Mouse (Mus musculus) embryonic facial prominence, embryonic 15.5 days (tissue): ENCODE measurements around the gene Fgd3. TPM values are rescaled to one million over a fixed set of nuclear protein-coding genes. Genes with fewer than 3 reads are reported as not detected.

Experiments
- ATAC-seq: fragments of 200-750 bp; cut with Nextera tagmentation; 2 replicates; pipeline ENCODE4 v1.8.0; 2017; ENCODE audit warnings: low read depth, moderate TSS enrichment; ENCODE audit not compliant: insufficient number of reproducible peaks, low FRiP score, low TSS enrichment
- H3K27ac ChIP-seq: fragments of 300-500 bp; sonication (generic); replicated peaks from 2 replicates; pipeline ENCODE4 v1.5.1; 2015; ENCODE audit warnings: mild to moderate bottlenecking, inconsistent platforms
- H3K27me3 ChIP-seq: fragments of 300-500 bp; sonication (generic); 2 replicates; pipeline ENCODE4 v1.6.1; 2015; ENCODE audit warnings: inconsistent platforms
- H3K36me3 ChIP-seq: fragments of 300-500 bp; sonication (generic); 2 replicates; pipeline ENCODE4 v1.6.1; 2015; ENCODE audit warnings: mild to moderate bottlenecking, inconsistent platforms
- H3K4me1 ChIP-seq: fragments of 300-500 bp; sonication (generic); 2 replicates; pipeline ENCODE4 v1.6.1; 2015; ENCODE audit warnings: inconsistent platforms
- H3K4me2 ChIP-seq: fragments of 300-500 bp; sonication (generic); replicated peaks from 2 replicates; pipeline ENCODE4 v1.6.1; 2015; ENCODE audit warnings: mild to moderate bottlenecking, inconsistent platforms
- H3K4me3 ChIP-seq: fragments of 300-500 bp; sonication (generic); replicated peaks from 2 replicates; pipeline ENCODE4 v1.5.1; 2015; ENCODE audit warnings: mild to moderate bottlenecking, inconsistent platforms
- H3K9ac ChIP-seq: fragments of 300-500 bp; sonication (generic); 2 replicates; pipeline ENCODE4 v1.6.1; 2015; ENCODE audit warnings: inconsistent platforms
- H3K9me3 ChIP-seq: fragments of 300-500 bp; sonication (generic); replicated peaks from 2 replicates; pipeline ENCODE4 v1.6.1; 2016; ENCODE audit warnings: inconsistent platforms
- WGBS: fragments of 180-500 bp; shearing (Covaris S2); methylation state at CpG from one replicate; pipeline ENCODE4 v1.1.7; 2015; 5-methylcytosine and 5-hydroxymethylcytosine counted together
- polyA plus RNA-seq: library from polyadenylated mRNA; unstranded; fragments of >200 nt; fragmentation: Nextera tagmentation; extraction: Ambion mirVana; gene quantifications from 2 replicates; pipeline ENCODE4 v1.2.1, GENCODE M21; 2015

The Fgd3 gene
- polyA plus RNA-seq, 1 experiment from 2014 or later, result 0.65 TPM

GRCm38 (mm10) chr13:49320514-49320913 is 403 bp upstream of the Fgd3 start:
- H3K36me3 ChIP-seq, result no peaks in the 10 kb centered on the region
- 71% methylated on average over 1 of the region's 1 CpGs for WGBS
- H3K4me1 ChIP-seq, result peaks cover 18% of the 10 kb centered on the region
- no peak for ATAC-seq
- H3K27ac ChIP-seq, result no peak overlapping the region
- H3K9ac ChIP-seq, result no peak overlapping the region
- H3K4me2 ChIP-seq, result peak overlapping the region; percentile 48
- H3K9me3 ChIP-seq, result no peaks in the 10 kb centered on the region
- H3K27me3 ChIP-seq, result no peaks in the 10 kb centered on the region
- no peak overlapping the region for H3K4me3 ChIP-seq

GRCm38 (mm10) chr13:49317914-49318313 is 2.2 kb downstream of the Fgd3 start:
- WGBS, result 82% methylated on average over 7 of the region's 7 CpGs
- no peak for ATAC-seq
- H3K27me3 ChIP-seq, result no peaks in the 10 kb centered on the region
- H3K4me2 ChIP-seq, result no peak overlapping the region
- no peaks in the 10 kb centered on the region for H3K36me3 ChIP-seq
- no peak overlapping the region for H3K4me3 ChIP-seq
- no peak overlapping the region for H3K9ac ChIP-seq
- peaks cover 18% of the 10 kb centered on the region for H3K4me1 ChIP-seq
- no peak overlapping the region for H3K27ac ChIP-seq
- H3K9me3 ChIP-seq, result no peaks in the 10 kb centered on the region

GRCm38 (mm10) chr13:49317508-49317907 is 2.6 kb downstream of the Fgd3 start:
- H3K9ac ChIP-seq, result no peak overlapping the region
- ATAC-seq, result no peak
- no peaks in the 10 kb centered on the region for H3K36me3 ChIP-seq
- peaks cover 18% of the 10 kb centered on the region for H3K4me1 ChIP-seq
- no peak overlapping the region for H3K27ac ChIP-seq
- H3K27me3 ChIP-seq, result no peaks in the 10 kb centered on the region
- no peak overlapping the region for H3K4me2 ChIP-seq
- no peak overlapping the region for H3K4me3 ChIP-seq
- 71% methylated on average over 6 of the region's 6 CpGs for WGBS
- H3K9me3 ChIP-seq, result no peaks in the 10 kb centered on the region

- H3K27me3 ChIP-seq, result no peaks in the 10 kb centered on the region
- H3K9ac ChIP-seq, result no peak overlapping the region
- peak; percentile 58; the same call in 1 of the 2 replicates for ATAC-seq
- H3K4me1 ChIP-seq, result peaks cover 13% of the 10 kb centered on the region
- no peak overlapping the region for H3K27ac ChIP-seq
- H3K4me2 ChIP-seq, result no peak overlapping the region
- H3K36me3 ChIP-seq, result no peaks in the 10 kb centered on the region
- 48% methylated on average over 9 of the region's 9 CpGs for WGBS
- H3K4me3 ChIP-seq, result no peak overlapping the region
- H3K9me3 ChIP-seq, result no peaks in the 10 kb centered on the region
Measured at GRCm38 (mm10) chr13:49316386-49317162, 3.5 kb downstream of the Fgd3 start.

GRCm38 (mm10) chr13:49311642-49312041 is 8.5 kb downstream of the Fgd3 start:
- 67% methylated on average over 7 of the region's 7 CpGs for WGBS
- no peak overlapping the region for H3K4me2 ChIP-seq
- H3K9ac ChIP-seq, result no peak overlapping the region
- H3K9me3 ChIP-seq, result no peaks in the 10 kb centered on the region
- ATAC-seq, result no peak
- H3K27me3 ChIP-seq, result no peaks in the 10 kb centered on the region
- no peak overlapping the region for H3K27ac ChIP-seq
- H3K4me3 ChIP-seq, result no peak overlapping the region
- no peaks in the 10 kb centered on the region for H3K36me3 ChIP-seq
- peaks cover 9% of the 10 kb centered on the region for H3K4me1 ChIP-seq

- no peak overlapping the region for H3K4me2 ChIP-seq
- H3K27me3 ChIP-seq, result no peaks in the 10 kb centered on the region
- no peaks in the 10 kb centered on the region for H3K9me3 ChIP-seq
- H3K27ac ChIP-seq, result no peak overlapping the region
- no peak overlapping the region for H3K4me3 ChIP-seq
- H3K36me3 ChIP-seq, result no peaks in the 10 kb centered on the region
- 86% methylated on average over 1 of the region's 1 CpGs for WGBS
- no peak for ATAC-seq
- H3K4me1 ChIP-seq, result peaks cover 11% of the 10 kb centered on the region
- no peak overlapping the region for H3K9ac ChIP-seq
Measured at GRCm38 (mm10) chr13:49309501-49309900, 10.6 kb downstream of the Fgd3 start.

- no peak for ATAC-seq
- no peaks in the 10 kb centered on the region for H3K9me3 ChIP-seq
- peaks cover 11% of the 10 kb centered on the region for H3K4me1 ChIP-seq
- H3K27me3 ChIP-seq, result no peaks in the 10 kb centered on the region
- 78% methylated on average over 16 of the region's 16 CpGs for WGBS
- no peaks in the 10 kb centered on the region for H3K36me3 ChIP-seq
- H3K27ac ChIP-seq, result peak overlapping the region; percentile 85; the same call in 1 of the 2 replicates
- H3K4me3 ChIP-seq, result 0 out of 2 replicates have a peak overlapping the region, but pooled peaks have one; percentile 8
- no peak overlapping the region for H3K4me2 ChIP-seq
- H3K9ac ChIP-seq, result no peak overlapping the region
Measured at GRCm38 (mm10) chr13:49308861-49309403, 11.2 kb downstream of the Fgd3 start.

GRCm38 (mm10) chr13:49308206-49308605 is 11.9 kb downstream of the Fgd3 start:
- H3K9ac ChIP-seq, result no peak overlapping the region
- no peaks in the 10 kb centered on the region for H3K36me3 ChIP-seq
- no peak overlapping the region for H3K4me2 ChIP-seq
- no peaks in the 10 kb centered on the region for H3K9me3 ChIP-seq
- WGBS, result 88% methylated on average over 4 of the region's 4 CpGs
- no peak overlapping the region for H3K4me3 ChIP-seq
- no peaks in the 10 kb centered on the region for H3K27me3 ChIP-seq
- peak overlapping the region; percentile 85 for H3K27ac ChIP-seq
- H3K4me1 ChIP-seq, result peaks cover 11% of the 10 kb centered on the region
- ATAC-seq, result no peak

- Histone ChIP-seq H3K4me1 (peaks cover 11% of the 10 kb centered on the region), H3K9ac (no peak overlapping the region), H3K27me3 (no peaks in the 10 kb centered on the region), H3K27ac (peak overlapping the region; percentile 85), H3K4me3 (0 out of 2 replicates have a peak overlapping the region, but pooled peaks have one; percentile 8), H3K4me2 (peak overlapping the region; percentile 31; the same call in 1 of the 2 replicates), H3K9me3 (no peaks in the 10 kb centered on the region), H3K36me3 (no peaks in the 10 kb centered on the region)
- WGBS, result 22% methylated on average over 10 of the region's 10 CpGs
- ATAC-seq, result peak; percentile 81
Measured at GRCm38 (mm10) chr13:49307311-49307969, 12.7 kb downstream of the Fgd3 start.

- no peak for ATAC-seq
- Histone ChIP-seq H3K9ac (no peak overlapping the region), H3K9me3 (no peaks in the 10 kb centered on the region), H3K27ac (peak overlapping the region; percentile 85), H3K4me1 (peaks cover 11% of the 10 kb centered on the region), H3K4me2 (peak overlapping the region; percentile 31; the same call in 1 of the 2 replicates), H3K36me3 (no peaks in the 10 kb centered on the region), H3K27me3 (no peaks in the 10 kb centered on the region), H3K4me3 (no peak overlapping the region)
- 46% methylated on average over 7 of the region's 7 CpGs for WGBS
Measured at GRCm38 (mm10) chr13:49306771-49307310, 13.3 kb downstream of the Fgd3 start.

GRCm38 (mm10) chr13:49300771-49301170 is 19.3 kb downstream of the Fgd3 start:
- WGBS, result 71% methylated on average over 1 of the region's 1 CpGs
- H3K4me3 ChIP-seq, result no peak overlapping the region
- no peak for ATAC-seq
- H3K36me3 ChIP-seq, result no peaks in the 10 kb centered on the region
- H3K9me3 ChIP-seq, result no peaks in the 10 kb centered on the region
- no peak overlapping the region for H3K27ac ChIP-seq
- no peak overlapping the region for H3K4me2 ChIP-seq
- H3K27me3 ChIP-seq, result no peaks in the 10 kb centered on the region
- no peak overlapping the region for H3K9ac ChIP-seq
- H3K4me1 ChIP-seq, result no peaks in the 10 kb centered on the region
